Mouse (Mus musculus): Measurements from ENCODE around the gene Foxb2. TPM values are rescaled to one million over a fixed set of nuclear protein-coding genes. Genes with fewer than 3 reads are reported as not detected.
"Not testable (repeated sequence)": the region's sequence is repeated elsewhere in the genome, so short reads cannot be mapped to it uniquely, and the experiment has no call there.

Gene Foxb2
- total RNA-seq (2021): not detected in 2 replicates
- long read RNA-seq: 0 reads

DNA sequence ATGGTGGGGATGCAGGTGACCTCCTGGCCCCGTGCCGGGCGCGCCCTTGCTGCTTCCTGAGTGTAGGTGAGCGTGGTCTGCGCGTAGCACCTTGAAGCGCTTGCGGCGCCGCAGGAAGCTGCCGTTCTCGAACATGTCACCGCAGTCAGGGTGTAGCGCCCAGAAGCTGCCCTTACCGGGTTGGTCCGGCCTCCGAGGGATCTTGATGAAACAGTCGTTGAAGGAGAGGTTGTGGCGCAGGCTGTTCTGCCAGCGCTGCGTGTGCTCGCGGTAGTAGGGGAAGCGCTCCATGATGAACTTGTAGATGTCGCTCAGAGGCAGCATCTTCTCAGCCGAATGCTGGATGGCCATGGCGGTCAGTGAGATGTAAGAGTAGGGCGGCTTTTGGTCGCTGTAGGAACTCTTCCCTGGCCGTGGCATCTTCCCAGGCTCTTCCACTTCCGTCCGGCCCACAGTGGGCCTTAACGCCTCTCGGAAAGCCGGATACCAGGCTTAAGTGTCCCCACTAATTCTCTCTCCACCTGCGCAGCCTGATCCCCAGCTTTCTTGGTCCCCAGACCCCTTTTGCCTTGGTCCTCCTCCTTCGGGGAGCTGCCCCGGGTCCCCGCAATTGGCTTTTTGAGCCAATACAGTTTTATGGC lies at the start of gene Foxb2:
Gene Foxb2, minus strand, starts transcription at position 585 of the 641 bp plus-strand sequence.
- no peak for DNase-seq

DNA sequence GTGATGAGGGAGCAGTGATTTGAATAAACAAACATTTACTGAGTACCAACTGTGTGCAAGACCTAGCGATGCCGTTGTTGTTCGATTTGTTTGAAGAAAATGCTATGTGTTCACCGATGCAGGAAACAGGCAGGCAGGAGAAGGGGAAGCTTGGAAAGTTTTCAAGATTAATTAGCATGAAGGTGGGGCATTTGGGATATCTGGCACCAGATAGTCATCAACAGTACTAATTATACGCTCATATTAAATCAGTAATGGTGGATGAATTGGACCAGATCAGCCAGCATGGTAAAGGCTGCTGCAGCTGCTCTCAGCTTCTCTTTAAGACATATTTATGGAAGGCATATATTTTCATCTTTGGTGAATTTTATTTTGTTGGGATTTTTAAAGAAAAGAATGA lies 37.9 kb upstream of the Foxb2 start:
- DNase-seq: no peak

DNA sequence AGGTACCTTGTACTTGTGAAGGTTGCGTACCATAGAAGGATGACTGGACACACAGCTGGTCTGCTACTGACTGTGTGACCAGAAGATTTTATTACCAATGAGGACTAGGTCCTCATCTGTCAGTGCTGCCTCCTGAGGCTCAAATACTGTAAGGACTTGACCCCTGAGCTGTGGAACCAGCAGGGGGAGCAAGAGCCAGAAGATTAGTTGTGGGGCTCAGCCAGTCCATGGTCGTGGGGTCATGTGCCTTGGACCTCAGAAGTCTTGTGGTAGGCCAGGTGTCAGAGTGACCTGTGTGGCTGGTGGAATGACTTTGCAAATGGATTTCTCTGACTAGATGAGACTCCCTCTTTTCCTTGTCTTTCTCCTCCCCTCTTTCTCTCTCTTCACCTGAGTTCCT lies 29.5 kb upstream of the Foxb2 start:
- peak; percentile 61 for DNase-seq

DNA sequence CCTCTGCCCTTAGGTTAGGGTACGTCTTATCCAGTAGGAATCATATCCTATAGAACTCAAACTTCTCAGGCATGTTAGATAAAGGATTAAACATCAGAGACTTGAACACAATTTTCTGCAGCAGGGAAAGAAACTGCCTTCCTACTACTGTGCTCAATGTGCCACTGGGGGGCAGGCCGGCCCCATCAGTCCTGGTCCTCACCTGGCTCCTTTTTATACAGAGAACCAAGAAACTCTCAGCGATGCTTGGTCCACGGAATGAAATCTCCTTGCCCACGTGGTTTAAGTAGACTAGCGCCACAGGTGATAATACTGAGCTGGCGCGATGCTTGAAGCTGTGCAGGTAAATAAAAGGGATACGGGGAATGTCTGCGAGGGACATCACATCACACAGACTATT lies 26.1 kb upstream of the Foxb2 start:
- no peak for DNase-seq

DNA sequence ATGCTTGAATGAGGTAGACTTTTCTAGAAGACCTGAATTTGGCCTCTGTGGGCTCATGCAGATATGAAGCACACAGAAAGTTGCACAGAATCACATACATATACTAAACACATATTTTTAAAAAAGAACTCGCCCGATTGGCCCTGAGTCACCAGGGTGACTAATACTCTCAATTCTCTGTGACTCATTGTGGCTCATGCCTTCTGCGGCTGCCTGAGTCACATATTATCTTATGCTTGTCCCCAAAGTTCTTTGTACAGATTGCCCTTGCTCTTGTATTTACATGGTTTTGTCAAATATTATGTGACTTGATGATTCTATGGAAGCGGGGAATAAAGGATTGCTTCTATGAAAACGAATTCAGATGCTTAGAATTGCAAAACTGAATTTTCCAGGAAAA lies 25.0 kb upstream of the Foxb2 start:
- peak; percentile 39 for DNase-seq

DNA sequence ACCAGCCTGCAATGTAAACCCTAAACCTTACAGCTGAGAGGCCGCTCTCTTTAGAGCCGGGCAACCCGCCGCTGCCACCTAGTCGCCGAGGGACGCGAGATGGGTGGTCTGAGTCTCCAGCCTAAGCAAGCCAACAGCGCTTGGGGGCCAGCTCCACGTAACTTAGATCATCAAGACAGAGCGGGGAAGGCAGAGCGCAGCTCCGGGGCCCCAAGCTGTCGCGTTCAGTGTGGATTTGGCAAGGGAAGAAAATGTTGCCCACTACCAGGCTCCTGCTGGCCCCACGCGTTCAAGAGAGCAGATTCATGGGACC lies 2.8 kb upstream of the Foxb2 start:
- DNase-seq: no peak

DNA sequence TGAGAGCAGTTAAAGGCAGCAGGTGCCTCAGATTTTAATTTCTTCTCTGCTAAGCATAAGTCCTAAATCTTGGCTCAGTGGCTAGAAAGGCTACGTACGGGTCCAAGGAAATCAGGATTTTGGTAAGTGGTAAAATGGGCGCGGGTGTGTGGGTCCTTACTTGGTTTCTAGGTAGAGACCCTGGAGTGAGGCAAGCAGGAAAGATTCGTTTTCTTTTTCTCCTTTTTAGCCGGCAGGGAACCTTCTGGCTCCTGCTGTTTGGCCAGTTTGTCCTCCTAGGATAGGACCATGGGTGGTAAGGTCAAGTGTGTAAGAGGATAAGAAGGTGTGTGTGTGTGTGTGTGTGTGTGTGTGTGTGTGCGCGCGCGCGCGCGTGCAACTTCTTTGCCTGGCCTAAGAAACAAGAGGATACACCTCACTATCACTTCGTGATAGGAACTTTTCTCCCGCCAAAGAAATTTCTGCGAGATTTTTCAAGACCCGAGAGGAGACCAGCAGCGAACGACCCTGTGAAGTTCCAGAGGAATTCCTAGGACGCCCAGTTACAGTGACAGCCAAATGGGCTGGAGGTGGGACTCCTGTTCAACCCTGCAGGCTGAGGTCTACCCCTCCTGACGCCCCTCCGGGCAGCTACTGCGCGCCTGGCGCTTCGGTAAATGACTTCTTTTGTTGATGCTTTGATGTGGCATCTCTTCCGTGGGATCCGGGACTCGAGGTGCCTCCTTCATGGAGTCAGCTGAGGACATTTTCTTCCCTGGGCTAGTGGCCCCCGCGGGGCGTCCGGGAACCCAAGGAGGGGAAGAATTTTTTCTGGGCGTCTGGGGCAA lies 2.2 kb upstream of the Foxb2 start:
- DNase-seq: no peak

DNA sequence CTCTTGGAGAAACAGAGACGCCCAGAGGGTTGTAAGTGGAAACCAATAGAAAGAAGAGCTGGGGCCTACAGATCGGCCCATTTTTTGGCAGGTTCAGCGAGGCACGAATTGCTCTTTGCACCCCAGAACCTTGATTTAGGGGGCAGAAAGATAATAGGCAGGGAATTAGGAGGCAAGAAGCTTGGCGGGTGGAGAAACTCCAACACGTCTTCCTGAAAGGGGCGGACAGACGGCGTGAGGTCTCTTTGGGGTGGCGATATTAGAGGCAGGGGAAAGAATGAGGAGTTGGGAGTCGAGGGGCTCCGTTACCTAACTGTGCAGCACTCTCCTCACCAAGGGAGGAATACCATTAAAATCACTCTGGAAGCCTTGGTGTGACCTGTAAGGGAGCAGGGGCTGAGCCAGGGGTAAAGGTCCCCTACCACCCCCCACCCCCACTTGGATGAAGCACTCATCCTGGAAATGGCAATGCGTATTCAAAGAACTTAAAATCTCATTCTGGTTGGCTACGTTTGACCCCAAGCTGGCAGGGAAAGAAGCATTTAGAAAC lies 1.5 kb upstream of the Foxb2 start:
- DNase-seq: no peak

DNA sequence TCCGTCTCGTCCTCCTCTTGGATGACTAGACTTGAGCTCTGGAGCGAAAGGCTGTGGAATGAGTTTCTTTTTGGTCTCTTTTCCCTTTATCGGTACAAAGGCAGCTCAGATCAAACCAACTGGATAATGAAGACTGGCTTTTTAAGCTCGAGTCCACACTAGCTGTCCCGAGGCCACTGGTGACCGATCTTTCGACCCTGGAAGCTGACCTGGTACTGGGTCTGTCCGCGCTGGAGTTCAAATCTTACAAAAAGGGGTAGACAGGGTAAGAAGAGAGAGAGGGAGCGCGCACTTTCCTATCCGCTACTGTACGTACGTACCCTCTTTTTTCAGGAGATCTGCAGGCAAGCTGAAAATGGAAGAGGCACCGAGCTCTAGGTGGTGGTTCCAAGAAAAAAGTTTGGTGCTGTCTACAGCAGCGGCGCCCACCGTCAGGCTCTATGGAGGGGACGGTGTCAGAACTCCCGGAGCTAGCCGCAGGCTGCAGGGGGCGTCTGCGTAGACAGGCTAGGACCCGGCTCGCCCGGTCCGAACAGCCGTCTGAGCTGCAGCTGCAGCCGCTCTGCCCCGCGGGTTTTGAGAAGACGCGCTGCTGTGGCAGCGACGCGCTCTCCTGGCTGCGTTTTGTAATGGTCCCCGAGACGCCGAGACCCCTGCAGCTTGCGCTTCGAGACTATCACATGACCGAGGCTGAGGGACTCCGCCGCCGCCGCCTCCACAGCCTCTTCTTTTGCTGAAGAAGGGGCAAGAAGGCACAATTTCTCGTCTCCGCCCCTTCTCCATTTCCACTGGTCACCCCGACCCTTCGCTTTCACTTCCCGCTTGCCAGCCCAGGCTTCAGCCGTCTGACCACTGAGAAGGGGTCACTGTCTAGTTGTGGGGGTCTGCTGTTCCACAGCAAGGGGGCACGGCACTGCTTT lies 597 bp upstream of the Foxb2 start:
- no peak for DNase-seq

DNA sequence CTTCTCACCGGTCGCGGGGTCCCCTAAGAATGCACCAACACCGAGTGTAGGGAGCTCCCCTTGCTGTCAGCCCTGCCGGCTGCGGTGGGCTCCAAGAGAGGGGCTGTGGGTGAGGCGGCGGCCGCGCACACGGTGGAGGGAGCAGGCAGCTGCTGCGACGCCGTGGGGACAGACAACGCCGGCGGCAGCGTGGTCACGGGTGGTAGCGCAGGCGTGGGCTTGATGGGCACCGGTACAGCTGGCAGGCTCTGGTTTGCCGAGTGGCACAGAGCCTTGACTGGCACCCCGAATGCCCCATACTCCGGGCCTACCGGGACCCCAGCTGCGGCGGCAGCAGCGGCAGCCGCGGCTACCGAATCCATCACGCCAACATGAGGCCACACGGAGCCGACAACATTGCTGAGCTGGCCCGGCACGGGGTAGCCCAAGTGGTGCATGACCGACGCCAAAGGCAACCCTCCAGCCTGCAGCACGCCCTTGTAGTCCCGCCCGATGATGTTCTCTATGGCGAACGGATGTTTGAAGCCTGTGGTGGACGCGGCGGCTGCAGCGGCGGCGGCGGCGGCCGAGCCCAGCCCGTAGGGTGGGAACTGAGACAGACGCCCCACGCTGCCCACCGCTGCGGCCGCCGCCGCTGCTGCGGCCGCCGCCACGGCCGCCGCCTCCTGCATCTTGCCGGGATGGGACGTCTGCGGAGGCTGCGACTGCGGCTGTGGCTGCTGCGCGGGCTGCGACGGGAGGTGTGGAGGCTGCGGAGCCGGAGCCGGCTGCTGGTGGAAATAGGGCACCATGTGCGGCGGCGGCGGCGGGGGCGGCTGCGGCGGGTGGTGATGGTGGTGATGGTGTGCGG lies 1.0 kb downstream of the Foxb2 start:
- peak; percentile 12 for DNase-seq

DNA sequence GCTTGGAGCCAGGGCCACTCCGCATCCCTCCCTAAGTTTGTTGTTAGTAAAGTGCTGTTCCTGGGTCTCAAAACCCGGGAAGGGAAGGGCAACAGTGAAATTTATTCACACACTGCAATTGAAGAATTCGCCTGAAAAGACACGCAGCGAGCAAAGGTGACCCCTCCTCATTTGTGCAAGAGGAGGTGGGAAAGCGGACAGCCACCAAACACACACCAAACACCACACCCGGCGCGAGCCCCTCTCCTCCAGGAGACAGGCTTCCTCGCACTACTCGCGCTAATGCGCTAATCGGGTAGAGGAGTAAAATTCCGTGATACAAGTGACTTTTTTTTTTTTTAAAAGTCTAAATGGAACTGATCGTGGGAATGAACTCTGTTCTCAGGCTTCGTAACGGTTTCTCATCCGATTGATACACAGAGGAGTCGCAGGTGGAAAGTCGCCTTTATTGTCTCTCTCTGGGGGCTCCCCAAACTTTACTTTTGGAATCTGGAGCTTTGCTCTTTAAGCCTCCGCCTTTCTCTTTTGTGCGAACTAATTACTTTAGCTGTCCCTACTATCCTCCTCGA lies 2.3 kb downstream of the Foxb2 start:
- no peak for DNase-seq

DNA sequence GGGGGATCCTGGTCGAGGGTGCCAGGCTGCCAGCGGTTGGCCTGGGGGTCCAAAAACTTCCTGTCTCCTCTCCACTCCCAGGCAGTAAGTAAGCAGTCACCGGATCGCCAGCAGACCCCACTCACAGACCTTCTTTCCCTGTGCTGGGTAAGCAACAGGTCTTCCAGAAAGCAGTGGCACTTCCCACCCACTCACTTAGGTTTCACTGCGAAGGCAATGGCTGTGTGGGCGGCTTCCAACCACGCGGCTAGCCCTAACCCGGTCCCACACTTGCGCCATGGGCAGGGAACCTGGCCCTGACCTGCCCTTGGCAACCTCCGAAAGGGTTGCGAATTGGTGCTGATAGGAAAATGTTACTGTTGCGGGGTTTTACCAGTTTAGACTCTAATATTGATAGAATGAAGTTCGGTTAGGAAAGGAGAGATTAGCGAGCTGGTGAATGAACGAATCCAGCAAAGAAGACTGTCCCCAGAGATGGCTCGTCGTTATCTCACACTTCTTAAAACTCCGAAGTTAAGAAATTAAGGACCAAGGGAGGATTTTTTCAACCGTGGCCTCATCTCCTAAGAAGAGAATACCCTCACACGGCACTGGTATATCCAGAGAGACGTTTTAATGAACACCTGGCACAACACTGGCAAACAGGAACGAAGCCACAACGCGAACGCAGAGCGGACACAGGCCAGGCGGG lies 3.0 kb downstream of the Foxb2 start:
- DNase-seq: no peak

DNA sequence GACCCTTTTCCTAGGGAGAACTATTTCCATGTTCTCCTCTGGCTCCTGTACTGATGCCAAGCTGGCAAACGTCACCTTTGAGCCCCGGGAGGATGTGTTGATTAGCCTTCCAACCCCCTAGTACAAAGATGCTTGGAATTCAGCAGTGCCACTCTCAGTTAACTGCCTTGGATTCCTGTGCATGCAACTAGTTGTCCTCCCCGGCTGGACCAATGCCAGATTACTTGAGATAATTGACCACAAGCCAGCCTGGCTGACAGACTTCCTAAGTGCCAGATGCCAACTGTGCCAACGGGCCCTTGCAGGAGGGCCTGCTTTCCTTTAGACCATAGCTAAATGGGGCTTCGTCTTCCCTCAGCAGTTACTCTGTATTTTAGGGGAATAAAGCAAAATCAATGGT lies 5.1 kb downstream of the Foxb2 start:
- no peak for DNase-seq

DNA sequence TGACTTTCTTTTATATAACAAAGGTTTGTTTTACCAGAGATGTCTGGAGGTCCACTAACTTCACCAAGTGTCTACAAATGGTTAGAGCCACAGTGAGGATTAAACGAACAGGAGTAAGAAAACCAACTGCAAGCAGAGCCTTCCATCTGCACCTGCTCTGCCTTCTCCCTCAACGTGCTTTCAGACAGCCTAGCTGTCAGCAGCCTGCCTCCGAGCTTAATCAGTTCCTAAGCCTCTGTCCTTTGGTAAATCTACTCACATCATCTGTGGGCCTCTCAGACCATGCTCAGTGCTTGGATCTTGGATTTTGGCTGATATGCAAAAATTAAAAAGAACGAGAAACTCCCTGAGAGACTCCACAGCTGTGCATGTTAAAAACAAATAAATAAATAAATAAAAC lies 15.0 kb downstream of the Foxb2 start:
- DNase-seq: no peak

DNA sequence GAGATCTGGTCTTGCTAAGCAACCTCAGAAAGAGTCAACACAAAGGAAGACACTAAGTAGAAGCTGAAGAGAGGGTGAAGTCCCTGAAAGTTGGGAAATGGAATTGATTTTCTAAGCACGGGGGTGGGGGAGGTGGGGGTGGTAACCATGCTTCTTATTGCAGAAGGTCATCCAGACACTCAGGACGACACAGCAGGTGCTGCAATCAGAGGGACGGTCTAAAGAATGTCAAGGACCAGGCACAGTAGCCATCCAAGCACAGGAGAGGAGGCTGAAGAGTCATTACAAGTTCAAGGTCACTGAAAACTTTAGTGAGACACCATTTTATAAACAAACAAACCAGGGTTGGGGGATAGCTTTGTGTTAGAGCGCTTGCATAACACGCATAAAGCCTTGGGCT lies 16.9 kb downstream of the Foxb2 start:
- DNase-seq: no peak

DNA sequence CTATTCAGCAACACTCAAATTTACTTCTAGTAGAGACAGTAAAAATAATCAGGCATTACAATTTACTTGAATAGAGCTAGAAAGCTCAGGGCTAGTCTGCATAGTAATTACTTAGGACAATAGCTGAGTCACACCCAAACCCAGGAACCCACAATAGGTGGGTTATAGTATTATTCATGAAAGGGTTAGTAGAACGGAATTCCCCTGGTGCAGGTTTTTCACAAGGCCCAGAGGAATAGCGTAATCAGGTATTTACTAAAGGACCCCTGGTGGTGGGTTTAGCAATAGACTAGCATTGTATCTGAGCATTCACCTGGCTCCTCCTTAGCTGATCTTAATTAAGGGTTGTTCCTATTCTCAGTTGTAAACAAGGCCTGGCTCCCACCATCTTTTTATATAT lies 29.5 kb downstream of the Foxb2 start:
- DNase-seq: not testable (repeated sequence)

DNA sequence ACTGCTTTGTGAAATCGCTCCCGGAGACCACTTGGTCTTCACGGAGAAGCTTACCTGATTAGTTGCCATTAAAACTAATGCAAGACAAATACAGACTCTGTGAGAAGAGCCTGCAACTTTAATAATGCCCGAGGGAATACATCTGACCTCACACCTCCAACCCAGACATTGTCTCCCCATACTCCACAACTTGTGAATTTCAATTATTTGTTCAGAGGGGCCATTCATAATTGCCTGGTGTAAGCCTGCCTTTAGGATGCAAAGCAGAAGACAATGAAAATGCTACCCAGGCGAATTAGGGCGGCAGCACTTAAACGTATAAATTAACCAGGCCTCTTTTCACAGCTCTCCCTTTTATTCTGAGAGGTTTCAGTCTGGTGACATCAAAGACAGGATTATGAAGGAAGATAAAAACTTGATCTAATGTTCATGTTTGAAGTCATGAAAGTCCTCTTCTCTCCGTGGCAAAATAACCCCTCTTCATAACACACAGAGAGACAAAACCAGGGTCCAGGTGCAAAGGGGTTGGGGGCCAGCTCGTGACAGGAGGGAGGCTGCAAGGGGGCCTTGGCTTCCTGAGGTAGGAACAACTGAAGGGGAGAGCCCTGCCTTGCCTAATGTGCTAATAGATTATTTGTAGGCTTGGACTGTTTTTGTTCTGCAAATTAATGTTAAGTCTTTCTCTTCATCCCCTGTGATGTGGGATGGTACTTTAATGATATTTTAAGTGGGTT lies 31.9 kb downstream of the Foxb2 start:
- no peak for DNase-seq

DNA sequence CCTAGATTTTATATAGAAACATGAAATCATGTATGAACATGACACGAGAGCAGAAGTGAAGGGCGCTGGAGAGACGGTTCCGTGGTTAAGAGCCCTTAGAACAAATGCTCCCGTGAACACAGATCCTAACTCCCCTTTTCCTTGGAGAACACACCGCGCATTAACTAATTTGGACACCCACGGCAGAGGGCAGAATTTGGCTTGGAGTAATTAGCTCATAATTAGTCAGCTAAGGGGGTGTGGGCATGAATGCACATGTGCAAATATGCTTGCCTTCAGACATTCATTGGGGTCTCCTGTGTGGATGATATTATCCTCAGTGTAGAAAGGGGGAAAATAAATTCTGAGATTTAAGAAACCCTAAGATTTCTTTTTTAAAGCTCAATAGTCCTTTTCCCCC lies 32.6 kb downstream of the Foxb2 start:
- no peak for DNase-seq

DNA sequence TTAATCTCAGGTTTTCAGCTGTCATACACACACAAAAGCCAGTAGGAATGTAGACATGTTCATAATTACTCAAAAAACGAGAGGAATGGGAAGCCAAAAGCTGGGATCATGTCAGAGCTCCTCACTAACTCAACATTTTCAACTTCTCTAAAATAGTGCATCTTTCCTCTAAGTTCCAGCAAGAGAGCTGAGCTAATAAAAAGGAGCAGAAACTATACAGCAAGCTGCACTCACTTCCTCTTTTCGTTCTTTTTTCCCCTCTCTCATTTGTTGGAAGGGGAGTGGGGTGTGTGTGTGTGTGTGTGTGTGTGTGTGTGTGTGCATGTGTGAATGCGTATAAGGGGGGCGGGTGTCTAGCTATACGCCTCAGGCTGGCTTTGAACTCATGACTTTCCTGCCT lies 45.9 kb downstream of the Foxb2 start:
- no peak for DNase-seq

DNA sequence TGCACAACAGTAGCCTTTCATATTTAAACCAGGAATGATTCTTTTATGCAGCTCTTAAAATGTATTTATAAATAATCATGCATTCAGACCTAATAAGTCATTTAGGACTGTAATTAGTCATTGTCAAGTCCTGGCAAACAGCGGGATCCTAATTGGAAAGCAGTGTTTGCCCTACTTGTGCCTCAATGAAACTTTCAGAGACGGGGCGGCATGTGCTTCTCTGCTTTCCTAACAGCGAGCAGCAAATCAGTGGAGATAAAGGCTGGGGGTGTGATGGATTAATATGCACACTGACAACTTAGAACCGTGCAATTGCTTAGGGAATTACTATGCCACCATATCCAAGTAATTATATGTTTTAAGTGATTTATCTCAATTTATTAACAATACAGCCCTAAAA lies 48.4 kb downstream of the Foxb2 start:
- no peak for DNase-seq

All from adrenal gland, postnatal 25 days (tissue).